Mouse (Mus musculus) CH12.LX (cell line): ENCODE results near the gene Cfap54.

ENCODE experiments used
- CHD1 ChIP-seq: IDR thresholded peaks from 2 replicates; pipeline ENCODE4 v1.6.1; 2012; ENCODE audit warnings: low read depth, low read length, improper control_type of control experiment, inconsistent platforms
- CTCF ChIP-seq, 2 experiments: IDR thresholded peaks in 1 of 2; conservative IDR thresholded peaks in 1 of 2; 2 replicates each; pipeline ENCODE4 v1.5.1; 2011 to 2012; ENCODE audit warnings: low read depth in 2 of 2, low read length in 2 of 2, improper control_type of control experiment in 1 of 2, inconsistent platforms in 1 of 2, mild to moderate bottlenecking in 1 of 2, moderate library complexity in 1 of 2
- EP300 ChIP-seq: IDR thresholded peaks from 2 replicates; pipeline ENCODE4 v1.6.1; 2011; ENCODE audit warnings: low read length, improper control_type of control experiment
- GABPA ChIP-seq: IDR thresholded peaks from 2 replicates; pipeline ENCODE4 v1.6.1; 2012; ENCODE audit warnings: low read depth, low read length, improper control_type of control experiment, inconsistent platforms; ENCODE audit not compliant: insufficient replicate concordance
- HCFC1 ChIP-seq: IDR thresholded peaks from 2 replicates; pipeline ENCODE4 v1.6.1; 2012; ENCODE audit warnings: low read depth, mild to moderate bottlenecking, inconsistent platforms, low read length, improper control_type of control experiment
- MAX ChIP-seq: IDR thresholded peaks from 2 replicates; pipeline ENCODE4 v1.6.1; 2011; ENCODE audit warnings: low read length, improper control_type of control experiment
- MEF2A ChIP-seq: IDR thresholded peaks from 2 replicates; pipeline ENCODE4 v1.6.1; 2014; ENCODE audit warnings: low read depth, mild to moderate bottlenecking, inconsistent platforms, low read length, improper control_type of control experiment, borderline replicate concordance
- MYC ChIP-seq: IDR thresholded peaks from 2 replicates; pipeline ENCODE4 v1.6.1; 2011; ENCODE audit warnings: low read depth, mild to moderate bottlenecking, improper control_type of control experiment, low read length
- POLR2A ChIP-seq: IDR thresholded peaks from 2 replicates; pipeline ENCODE4 v1.6.1; 2011; ENCODE audit warnings: low read depth, mild to moderate bottlenecking, improper control_type of control experiment, low read length
- TBP ChIP-seq: conservative IDR thresholded peaks from 2 replicates; pipeline ENCODE4 v1.6.1; 2011; ENCODE audit warnings: low read depth, low read length, improper control_type of control experiment
- TCF12 ChIP-seq: IDR thresholded peaks from 2 replicates; pipeline ENCODE4 v1.6.1; 2014; ENCODE audit warnings: low read depth, mild to moderate bottlenecking, inconsistent platforms, low read length, improper control_type of control experiment
- USF1 ChIP-seq: IDR thresholded peaks from 2 replicates; pipeline ENCODE4 v1.6.1; 2014; ENCODE audit warnings: low read depth, mild to moderate bottlenecking, inconsistent platforms, low read length, improper control_type of control experiment
- USF2 ChIP-seq: conservative IDR thresholded peaks from 2 replicates; pipeline ENCODE4 v1.6.1; 2011; ENCODE audit warnings: low read depth, low read length, improper control_type of control experiment

DNA sequence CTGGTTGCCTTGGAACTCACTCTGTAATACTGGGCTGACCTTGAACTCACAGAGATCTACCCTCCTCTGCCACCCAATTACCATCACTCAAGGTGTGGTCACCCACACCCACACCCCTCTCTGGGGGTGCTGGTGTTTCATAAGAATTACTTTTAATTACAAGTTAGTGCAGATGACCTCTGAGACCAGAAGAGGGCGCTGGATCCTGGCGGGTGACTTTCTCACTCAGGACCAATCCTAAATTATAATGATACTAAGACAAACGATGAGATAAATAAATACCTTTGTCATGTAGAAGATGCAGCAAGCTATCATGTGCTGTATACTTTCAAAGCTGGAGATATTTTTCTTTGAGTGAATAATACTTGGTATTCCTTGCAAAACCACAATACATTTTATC lies 87.1 kb downstream of the Cfap54 start:
- no peak for TF ChIP-seq MYC
- no peak for TF ChIP-seq POLR2A
- TF ChIP-seq TCF12, result no peak
- no peak for TF ChIP-seq EP300
- TF ChIP-seq CTCF (conservative IDR thresholded peaks at IDR 0.05 in 1 of 2, IDR thresholded peaks at IDR 0.05 in 1 of 2; ENCODE audit: low read depth in 2 of 2, low read length in 2 of 2), result peak in 1 of 2 experiments; percentile 41; a peak in 2 of 4 replicates
- TF ChIP-seq CHD1, result no peak
- TF ChIP-seq USF2, result no peak
- TF ChIP-seq HCFC1, result no peak
- TF ChIP-seq TBP, result no peak
- TF ChIP-seq MAX, result no peak
- no peak for TF ChIP-seq USF1
- no peak for TF ChIP-seq GABPA
- TF ChIP-seq MEF2A, result no peak
